Mouse (Mus musculus): ENCODE results near the gene Fam178b. TPM values are rescaled to one million over a fixed set of nuclear protein-coding genes. Genes with fewer than 3 reads are reported as not detected.
A peak's percentile ranks its signal among the peaks of the same experiment; 100 is the strongest.

The Fam178b gene
- polyA plus RNA-seq (2015; fragmentation: Nextera tagmentation; extraction: Ambion mirVana): 0.15 and 0.17 TPM in 2 replicates

- 85% methylated on average over 39 of the region's 39 CpGs for WGBS (ENCODE audit: insufficient replicate concordance)
- H3K9me3 ChIP-seq (replicated peaks): no peaks in the 10 kb centered on the region
- no peak within 1 kb of the TSS for H3K27ac ChIP-seq
- H3K9ac ChIP-seq: no peak within 1 kb of the TSS
- no peaks in the 10 kb centered on the region for H3K36me3 ChIP-seq
- no peak within 1 kb of the TSS for H3K4me3 ChIP-seq (replicated peaks)
- peaks cover 6% of the 10 kb centered on the region for H3K4me1 ChIP-seq (replicated peaks)
- DNase-seq (no peak), ATAC-seq (ENCODE audit: low read depth) (no peak)
- H3K27me3 ChIP-seq: no peaks in the 10 kb centered on the region
- no peak within 1 kb of the TSS for H3K4me2 ChIP-seq
These were observed at the start of gene Fam178b for GRCm38 (mm10) chr1:36682620-36683355. Gene Fam178b (minus strand): TSS chr1:36683183.

DNA sequence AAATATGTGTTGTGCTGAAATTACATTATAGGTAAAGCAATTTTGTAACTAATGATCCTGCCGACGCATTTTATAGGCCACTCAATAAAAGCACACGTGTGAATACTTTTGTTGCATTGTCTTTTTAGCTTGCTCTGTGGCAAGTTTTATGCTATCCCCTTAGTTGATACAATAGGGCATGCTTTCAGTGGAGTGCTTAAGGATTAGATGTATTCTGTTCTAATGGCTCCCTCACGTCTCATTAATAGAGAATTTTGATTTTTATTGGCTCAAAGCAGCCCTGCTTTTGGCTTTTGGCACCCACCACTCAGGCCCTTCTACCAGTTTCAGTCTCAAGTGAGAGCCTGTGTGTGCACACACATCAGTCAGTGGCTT lies 41.1 kb upstream of the Fam178b start:
- no peaks in the 10 kb centered on the region for H3K4me1 ChIP-seq (replicated peaks)
- 77% methylated on average over 4 of the region's 4 CpGs for WGBS (ENCODE audit: insufficient replicate concordance)
- no peak overlapping the region for H3K9ac ChIP-seq
- no peak overlapping the region for H3K4me3 ChIP-seq (replicated peaks)
- H3K4me2 ChIP-seq: no peak overlapping the region
- H3K27ac ChIP-seq: no peak overlapping the region
- H3K27me3 ChIP-seq: no peaks in the 10 kb centered on the region
- ATAC-seq (ENCODE audit: low read depth) (no peak), DNase-seq (no peak)
- no peaks in the 10 kb centered on the region for H3K9me3 ChIP-seq (replicated peaks)
- H3K36me3 ChIP-seq: no peaks in the 10 kb centered on the region

GRCm38 (mm10) chr1:36723146-36724056 lies 40.4 kb upstream of the Fam178b start:
- H3K9me3 ChIP-seq (replicated peaks): no peaks in the 10 kb centered on the region
- H3K9ac ChIP-seq: no peak overlapping the region
- no peak overlapping the region for H3K4me2 ChIP-seq
- H3K27ac ChIP-seq: no peak overlapping the region
- 61% methylated on average over 16 of the region's 16 CpGs for WGBS (ENCODE audit: insufficient replicate concordance)
- DNase-seq (no peak), ATAC-seq (ENCODE audit: low read depth) (no peak)
- H3K27me3 ChIP-seq: no peaks in the 10 kb centered on the region
- no peaks in the 10 kb centered on the region for H3K4me1 ChIP-seq (replicated peaks)
- H3K4me3 ChIP-seq (replicated peaks): no peak overlapping the region
- no peaks in the 10 kb centered on the region for H3K36me3 ChIP-seq

DNA sequence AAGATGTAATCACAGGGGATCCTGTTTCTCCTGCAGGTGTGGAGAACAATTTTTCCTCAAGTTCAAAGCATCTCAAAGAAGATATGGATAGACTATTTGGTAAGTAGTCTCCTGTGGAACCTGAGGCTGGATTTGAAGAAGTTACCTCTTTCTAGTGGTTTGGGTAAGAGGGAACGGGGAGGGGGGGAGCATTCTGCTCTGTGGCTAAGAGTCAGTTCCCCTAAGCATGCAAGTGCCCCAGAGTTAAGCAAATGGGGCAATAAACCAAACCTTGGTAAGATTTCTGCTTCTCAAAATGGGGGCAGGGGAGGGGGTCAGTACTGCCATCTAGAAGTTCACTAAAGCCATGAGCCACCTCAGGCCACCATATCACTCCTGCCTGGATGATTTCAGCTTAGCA lies 35.8 kb upstream of the Fam178b start:
- Histone ChIP-seq H3K4me3 (replicated peaks) (no peak overlapping the region), H3K36me3 (no peaks in the 10 kb centered on the region), H3K27ac (no peak overlapping the region), H3K27me3 (no peaks in the 10 kb centered on the region), H3K4me1 (replicated peaks) (no peaks in the 10 kb centered on the region), H3K4me2 (no peak overlapping the region), H3K9ac (no peak overlapping the region), H3K9me3 (replicated peaks) (no peaks in the 10 kb centered on the region)
- WGBS (ENCODE audit: insufficient replicate concordance): 29% methylated on average over 1 of the region's 1 CpGs
- DNase-seq (no peak), ATAC-seq (ENCODE audit: low read depth) (no peak)

DNA sequence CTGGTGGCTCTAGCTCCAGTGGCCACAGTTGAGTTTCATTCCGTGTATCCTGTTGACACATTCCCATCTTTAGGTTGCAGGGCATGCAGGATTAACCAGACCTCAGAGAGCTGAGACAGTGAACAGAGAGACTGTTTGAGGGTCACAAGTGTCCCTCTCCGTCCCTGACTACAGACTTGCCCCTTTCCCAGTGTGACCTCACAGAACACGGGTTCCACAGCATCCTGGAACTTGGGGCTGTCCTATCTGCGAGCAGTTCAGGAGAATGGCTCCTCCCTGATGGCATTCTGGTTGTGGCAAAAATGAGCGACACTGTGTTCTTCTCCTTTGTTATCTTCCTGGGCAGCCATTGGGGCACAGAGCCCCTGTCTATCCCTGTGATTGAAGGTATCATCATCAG lies 31.3 kb upstream of the Fam178b start, which contains the start of gene Actr1b:
Gene Actr1b (minus strand): TSS at position 112 of the 400 bp plus-strand sequence.
- DNase-seq (no peak), ATAC-seq (ENCODE audit: low read depth) (no peak)
- Histone ChIP-seq H3K27me3 (no peaks in the 10 kb centered on the region), H3K9ac (no peak within 1 kb of the TSS), H3K9me3 (replicated peaks) (no peaks in the 10 kb centered on the region), H3K27ac (no peak within 1 kb of the TSS), H3K4me1 (replicated peaks) (peaks cover 5% of the 10 kb centered on the region), H3K36me3 (no peaks in the 10 kb centered on the region), H3K4me2 (no peak within 1 kb of the TSS), H3K4me3 (replicated peaks) (no peak within 1 kb of the TSS)
- 64% methylated on average over 5 of the region's 5 CpGs for WGBS (ENCODE audit: insufficient replicate concordance)

- DNase-seq: no peak
- Histone ChIP-seq H3K27me3 (no peaks in the 10 kb centered on the region), H3K4me2 (no peak overlapping the region), H3K4me3 (replicated peaks) (no peak overlapping the region), H3K4me1 (replicated peaks) (peaks cover 26% of the 10 kb centered on the region), H3K9me3 (replicated peaks) (no peaks in the 10 kb centered on the region), H3K36me3 (peaks cover 20% of the 10 kb centered on the region), H3K9ac (no peak overlapping the region), H3K27ac (no peak overlapping the region)
- ATAC-seq (ENCODE audit: low read depth): no peak
- 80% methylated on average over 2 of the region's 2 CpGs for WGBS (ENCODE audit: insufficient replicate concordance)
These were observed 28.1 kb upstream of the Fam178b start for GRCm38 (mm10) chr1:36711104-36711503.

GRCm38 (mm10) chr1:36709854-36710280 lies 26.9 kb upstream of the Fam178b start, which contains the start of gene 4933424G06Rik:
Gene 4933424G06Rik (plus strand): TSS chr1:36710149.
- peak; percentile 98 for DNase-seq
- Histone ChIP-seq H3K9me3 (replicated peaks) (no peaks in the 10 kb centered on the region), H3K36me3 (peaks cover 32% of the 10 kb centered on the region), H3K4me1 (replicated peaks) (peaks cover 29% of the 10 kb centered on the region), H3K27ac (peak within 1 kb of the TSS; percentile 87), H3K27me3 (no peaks in the 10 kb centered on the region), H3K4me2 (peak within 1 kb of the TSS; percentile 84), H3K4me3 (replicated peaks) (peak within 1 kb of the TSS; percentile 97), H3K9ac (peak within 1 kb of the TSS; percentile 95)
- ATAC-seq (ENCODE audit: low read depth): peak; percentile 97
- WGBS (ENCODE audit: insufficient replicate concordance): under 1% methylated on average over 29 of the region's 29 CpGs

DNA sequence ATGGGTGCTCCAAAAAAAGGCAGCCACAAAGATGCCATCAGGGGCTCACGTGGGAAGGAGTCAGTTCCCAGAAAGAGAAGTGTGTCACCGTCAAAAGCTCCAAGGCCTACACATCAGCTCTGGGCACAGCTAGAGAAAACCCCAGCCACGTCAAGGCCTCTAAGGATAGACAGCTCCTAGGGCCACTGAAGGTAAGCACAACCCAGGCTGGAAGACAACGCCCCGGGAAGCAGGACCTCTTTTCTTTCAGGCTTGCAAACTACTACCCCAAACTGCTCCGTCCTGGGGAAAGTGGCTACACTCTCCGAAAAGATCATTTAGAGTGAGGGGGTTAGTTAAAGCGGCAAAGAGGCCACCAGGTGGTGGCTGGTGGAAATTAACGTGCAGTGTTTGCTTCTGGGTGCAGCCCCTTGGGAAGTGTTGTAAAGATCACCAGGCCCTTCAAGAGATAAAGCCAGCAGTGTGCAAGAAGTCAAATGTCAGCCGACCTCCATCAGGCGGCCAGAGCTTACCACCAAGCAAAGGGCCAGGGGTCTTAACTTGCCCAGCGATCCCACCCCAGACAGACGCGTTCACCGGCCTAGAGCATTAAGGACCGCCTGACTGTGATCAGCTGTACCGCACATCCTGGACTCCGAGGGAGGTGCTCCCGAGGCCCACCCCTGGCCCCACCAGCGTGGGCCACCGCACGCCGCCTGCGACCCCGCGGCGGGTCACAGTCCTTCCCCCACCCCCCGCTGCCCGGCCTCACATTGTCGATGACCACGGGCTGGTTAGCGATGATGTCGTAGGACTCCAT lies 26.3 kb upstream of the Fam178b start:
- H3K36me3 ChIP-seq: peaks cover 39% of the 10 kb centered on the region
- peaks cover 33% of the 10 kb centered on the region for H3K4me1 ChIP-seq (replicated peaks)
- H3K27me3 ChIP-seq: no peaks in the 10 kb centered on the region
- under 1% methylated on average over 33 of the region's 33 CpGs for WGBS (ENCODE audit: insufficient replicate concordance)
- peak overlapping the region; percentile 95 for H3K9ac ChIP-seq
- peak overlapping the region; percentile 97 for H3K4me3 ChIP-seq (replicated peaks)
- peak; percentile 34 for DNase-seq
- H3K9me3 ChIP-seq (replicated peaks): no peaks in the 10 kb centered on the region
- peak; percentile 72 for ATAC-seq (ENCODE audit: low read depth)
- peak overlapping the region; percentile 87 for H3K27ac ChIP-seq
- peak overlapping the region; percentile 84 for H3K4me2 ChIP-seq

DNA sequence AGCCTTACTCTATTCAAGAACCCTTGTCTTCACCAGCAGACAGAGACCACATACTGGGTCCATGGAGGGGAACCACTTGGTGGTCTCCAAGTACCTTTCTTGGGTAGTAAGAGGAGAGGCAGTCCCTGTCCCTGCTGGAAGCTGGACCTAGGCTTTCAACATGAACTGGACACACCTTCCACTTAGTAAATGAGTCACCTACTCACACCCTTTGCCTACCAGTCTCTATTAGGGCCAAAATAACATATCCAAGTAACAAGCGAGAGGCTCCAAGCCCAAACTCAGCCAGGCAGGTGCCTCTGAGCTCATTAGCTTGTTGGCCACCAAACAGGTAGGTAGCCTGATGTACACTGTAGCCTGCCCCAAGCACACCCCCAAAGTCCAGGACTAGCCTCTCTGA lies 25.6 kb upstream of the Fam178b start:
- H3K27me3 ChIP-seq: no peaks in the 10 kb centered on the region
- 75% methylated on average over 1 of the region's 1 CpGs for WGBS (ENCODE audit: insufficient replicate concordance)
- DNase-seq (no peak), ATAC-seq (ENCODE audit: low read depth) (no peak)
- peak overlapping the region; percentile 84 for H3K4me2 ChIP-seq
- H3K9ac ChIP-seq: peak overlapping the region; percentile 95
- H3K36me3 ChIP-seq: peaks cover 45% of the 10 kb centered on the region
- H3K4me3 ChIP-seq (replicated peaks): peak overlapping the region; percentile 97
- no peaks in the 10 kb centered on the region for H3K9me3 ChIP-seq (replicated peaks)
- peaks cover 33% of the 10 kb centered on the region for H3K4me1 ChIP-seq (replicated peaks)
- peak overlapping the region; percentile 87 for H3K27ac ChIP-seq

GRCm38 (mm10) chr1:36707797-36708196 lies 24.8 kb upstream of the Fam178b start:
- H3K27ac ChIP-seq: no peak overlapping the region
- DNase-seq (no peak), ATAC-seq (ENCODE audit: low read depth) (no peak)
- no peaks in the 10 kb centered on the region for H3K9me3 ChIP-seq (replicated peaks)
- H3K27me3 ChIP-seq: no peaks in the 10 kb centered on the region
- peak overlapping the region; percentile 84 for H3K4me2 ChIP-seq
- peak overlapping the region; percentile 95; the same call in 1 of the 2 replicates for H3K9ac ChIP-seq
- H3K4me3 ChIP-seq (replicated peaks): 0 out of 2 replicates have a peak overlapping the region, but pooled peaks have one; percentile 97
- H3K36me3 ChIP-seq: peaks cover 52% of the 10 kb centered on the region
- peaks cover 33% of the 10 kb centered on the region for H3K4me1 ChIP-seq (replicated peaks)
- WGBS (ENCODE audit: insufficient replicate concordance): 77% methylated on average over 3 of the region's 3 CpGs

GRCm38 (mm10) chr1:36707166-36707565 lies 24.2 kb upstream of the Fam178b start:
- no peak overlapping the region for H3K9ac ChIP-seq
- no peak for ATAC-seq (ENCODE audit: low read depth)
- H3K4me3 ChIP-seq (replicated peaks): no peak overlapping the region
- no peak for DNase-seq
- H3K4me1 ChIP-seq (replicated peaks): peaks cover 33% of the 10 kb centered on the region
- no peak overlapping the region for H3K27ac ChIP-seq
- H3K36me3 ChIP-seq: peaks cover 58% of the 10 kb centered on the region
- no peaks in the 10 kb centered on the region for H3K27me3 ChIP-seq
- WGBS (ENCODE audit: insufficient replicate concordance): 69% methylated on average over 2 of the region's 2 CpGs
- H3K4me2 ChIP-seq: no peak overlapping the region
- H3K9me3 ChIP-seq (replicated peaks): no peaks in the 10 kb centered on the region
